Mouse (Mus musculus): Measurements from ENCODE around the gene Snx29. TPM values are rescaled to one million over a fixed set of nuclear protein-coding genes. Genes with fewer than 3 reads are reported as not detected.

The Snx29 gene
- polyA plus RNA-seq, 1 experiment from 2014 or later: 19.2 TPM

GRCm38 (mm10) chr16:11778715-11779460 is 456.2 kb downstream of the Snx29 start:
- 84% methylated on average over 9 of the region's 9 CpGs for WGBS
- H3K4me3 ChIP-seq: no peak overlapping the region
- H3K4me1 ChIP-seq: no peaks in the 10 kb centered on the region
- no peak overlapping the region for H3K27ac ChIP-seq
- no peaks in the 10 kb centered on the region for H3K9me3 ChIP-seq (replicated peaks)
- no peak overlapping the region for H3K4me2 ChIP-seq (replicated peaks)
- no peak overlapping the region for H3K9ac ChIP-seq
- H3K36me3 ChIP-seq: no peaks in the 10 kb centered on the region
- ATAC-seq (ENCODE audit: low FRiP score): no peak
- H3K27me3 ChIP-seq: no peaks in the 10 kb centered on the region

DNA sequence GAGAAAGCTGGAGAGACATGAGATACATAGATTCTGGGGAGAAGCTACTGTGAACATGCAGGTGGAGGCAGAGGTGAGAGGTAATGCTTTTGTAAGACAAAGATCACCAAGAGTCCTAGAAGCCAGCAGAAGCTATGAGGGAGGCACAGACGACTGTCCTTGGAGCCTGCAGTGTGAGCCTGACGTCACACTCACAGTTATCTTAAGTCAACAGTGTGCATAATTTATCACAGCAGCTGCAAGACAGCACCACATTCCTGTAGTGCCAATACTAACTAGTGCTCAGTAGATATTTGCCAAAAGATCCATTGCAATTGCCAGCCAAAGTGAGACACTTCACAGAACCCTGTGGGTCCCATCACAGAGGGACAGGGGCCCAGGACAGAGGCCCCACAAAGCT is 459.4 kb downstream of the Snx29 start:
- no peaks in the 10 kb centered on the region for H3K9me3 ChIP-seq (replicated peaks)
- H3K9ac ChIP-seq: no peak overlapping the region
- H3K36me3 ChIP-seq: no peaks in the 10 kb centered on the region
- ATAC-seq (ENCODE audit: low FRiP score): no peak
- H3K4me3 ChIP-seq: no peak overlapping the region
- WGBS: 40% methylated on average over 2 of the region's 2 CpGs
- H3K4me2 ChIP-seq (replicated peaks): no peak overlapping the region
- H3K27ac ChIP-seq: no peak overlapping the region
- no peaks in the 10 kb centered on the region for H3K27me3 ChIP-seq
- H3K4me1 ChIP-seq: no peaks in the 10 kb centered on the region

DNA sequence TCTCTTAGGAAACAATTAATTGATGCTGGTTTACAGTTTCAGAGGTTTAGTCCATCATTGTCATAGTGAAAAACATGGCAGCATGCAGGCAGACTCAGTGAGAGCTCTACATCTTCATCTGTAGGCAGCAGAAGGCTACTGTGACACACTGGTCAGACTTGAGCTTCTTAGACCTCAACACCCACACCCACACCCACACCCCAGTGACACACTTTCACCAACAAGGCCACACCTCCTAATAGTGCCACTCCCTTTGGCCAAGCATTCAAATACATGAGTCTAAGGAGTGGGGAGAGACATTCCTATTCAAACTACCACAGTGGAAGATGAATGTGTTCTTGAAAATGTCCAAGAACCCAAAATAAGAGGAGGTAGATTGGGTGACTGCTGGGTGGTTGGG is 460.6 kb downstream of the Snx29 start:
- H3K4me1 ChIP-seq: no peaks in the 10 kb centered on the region
- no peak overlapping the region for H3K4me3 ChIP-seq
- no peak overlapping the region for H3K27ac ChIP-seq
- ATAC-seq (ENCODE audit: low FRiP score): no peak
- H3K27me3 ChIP-seq: no peaks in the 10 kb centered on the region
- no peaks in the 10 kb centered on the region for H3K9me3 ChIP-seq (replicated peaks)
- no peaks in the 10 kb centered on the region for H3K36me3 ChIP-seq
- H3K9ac ChIP-seq: no peak overlapping the region
- no peak overlapping the region for H3K4me2 ChIP-seq (replicated peaks)

- Histone ChIP-seq H3K9ac (no peak overlapping the region), H3K36me3 (no peaks in the 10 kb centered on the region), H3K27ac (no peak overlapping the region), H3K9me3 (replicated peaks) (no peaks in the 10 kb centered on the region), H3K4me2 (replicated peaks) (no peak overlapping the region), H3K27me3 (no peaks in the 10 kb centered on the region), H3K4me3 (no peak overlapping the region), H3K4me1 (no peaks in the 10 kb centered on the region)
- 66% methylated on average over 4 of the region's 4 CpGs for WGBS
- no peak for ATAC-seq (ENCODE audit: low FRiP score)
Measured at GRCm38 (mm10) chr16:11784354-11784753, 461.6 kb downstream of the Snx29 start.

GRCm38 (mm10) chr16:11785806-11786205 is 463.1 kb downstream of the Snx29 start:
- Histone ChIP-seq H3K4me2 (replicated peaks) (no peak overlapping the region), H3K4me1 (no peaks in the 10 kb centered on the region), H3K9me3 (replicated peaks) (no peaks in the 10 kb centered on the region), H3K9ac (no peak overlapping the region), H3K27ac (no peak overlapping the region), H3K36me3 (no peaks in the 10 kb centered on the region), H3K4me3 (no peak overlapping the region), H3K27me3 (no peaks in the 10 kb centered on the region)
- 73% methylated on average over 4 of the region's 4 CpGs for WGBS
- ATAC-seq (ENCODE audit: low FRiP score): no peak

- Histone ChIP-seq H3K27me3 (no peaks in the 10 kb centered on the region), H3K4me2 (replicated peaks) (no peak overlapping the region), H3K9ac (no peak overlapping the region), H3K9me3 (replicated peaks) (no peaks in the 10 kb centered on the region), H3K4me3 (no peak overlapping the region), H3K4me1 (no peaks in the 10 kb centered on the region), H3K36me3 (no peaks in the 10 kb centered on the region), H3K27ac (no peak overlapping the region)
- WGBS: 91% methylated on average over 3 of the region's 3 CpGs
- no peak for ATAC-seq (ENCODE audit: low FRiP score)
Measured at GRCm38 (mm10) chr16:11790476-11790875, 467.8 kb downstream of the Snx29 start.

DNA sequence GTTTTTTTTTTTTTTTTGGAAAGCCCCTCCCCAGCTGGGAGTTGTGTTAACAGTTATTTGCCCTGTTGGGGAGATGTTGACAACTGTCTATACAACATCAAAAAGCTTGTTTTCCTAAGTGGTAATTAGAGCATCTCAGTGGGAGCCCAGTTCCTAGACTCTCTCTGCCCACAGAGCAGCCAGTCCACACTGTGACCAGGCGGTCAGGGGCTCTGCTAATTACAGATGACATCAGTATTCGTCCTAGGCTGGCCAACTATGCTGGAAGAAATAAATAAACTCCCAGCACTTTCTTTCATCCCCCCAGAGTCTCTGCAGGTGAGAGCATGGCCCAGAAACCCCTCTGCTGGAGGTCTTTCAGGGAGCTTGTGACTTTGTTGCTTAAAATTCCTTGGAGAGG is 470.7 kb downstream of the Snx29 start:
- no peak overlapping the region for H3K4me2 ChIP-seq (replicated peaks)
- H3K36me3 ChIP-seq: no peaks in the 10 kb centered on the region
- H3K27ac ChIP-seq: no peak overlapping the region
- WGBS: 25% methylated on average over 2 of the region's 2 CpGs
- H3K9me3 ChIP-seq (replicated peaks): no peaks in the 10 kb centered on the region
- H3K4me1 ChIP-seq: no peaks in the 10 kb centered on the region
- no peaks in the 10 kb centered on the region for H3K27me3 ChIP-seq
- H3K4me3 ChIP-seq: no peak overlapping the region
- H3K9ac ChIP-seq: no peak overlapping the region
- no peak for ATAC-seq (ENCODE audit: low FRiP score)

DNA sequence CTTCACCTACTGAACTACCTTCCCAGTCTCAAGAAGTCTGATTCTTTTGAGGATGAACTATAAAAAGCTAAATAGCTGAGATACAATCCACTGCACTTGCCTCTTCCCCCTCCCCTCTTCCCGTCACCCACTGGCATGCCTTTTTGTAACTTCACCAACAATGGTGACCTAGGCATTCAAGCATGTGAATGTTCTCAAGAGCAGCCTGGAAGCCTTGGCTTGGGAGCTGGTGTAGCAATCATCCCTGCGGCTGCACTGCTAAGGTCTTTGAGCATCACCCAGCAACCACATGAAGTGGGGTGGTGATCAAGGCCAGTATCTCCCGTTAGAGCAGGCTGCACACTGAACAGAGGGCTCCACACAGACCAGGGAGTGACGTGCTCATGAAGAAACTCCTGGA is 471.9 kb downstream of the Snx29 start:
- no peak overlapping the region for H3K9ac ChIP-seq
- no peak for ATAC-seq (ENCODE audit: low FRiP score)

GRCm38 (mm10) chr16:11795758-11796460 is 473.2 kb downstream of the Snx29 start:
- Histone ChIP-seq H3K4me2 (replicated peaks) (no peak overlapping the region), H3K4me1 (no peaks in the 10 kb centered on the region), H3K4me3 (no peak overlapping the region), H3K9ac (no peak overlapping the region), H3K27me3 (no peaks in the 10 kb centered on the region), H3K36me3 (no peaks in the 10 kb centered on the region), H3K9me3 (replicated peaks) (no peaks in the 10 kb centered on the region), H3K27ac (no peak overlapping the region)
- no peak for ATAC-seq (ENCODE audit: low FRiP score)
- WGBS: 77% methylated on average over 7 of the region's 7 CpGs

More for the DNA sequence above, 471.9 kb downstream of the Snx29 start:
- no peaks in the 10 kb centered on the region for H3K36me3 ChIP-seq
- H3K4me2 ChIP-seq (replicated peaks): no peak overlapping the region
- H3K4me3 ChIP-seq: no peak overlapping the region
- no peaks in the 10 kb centered on the region for H3K9me3 ChIP-seq (replicated peaks)
- H3K27ac ChIP-seq: no peak overlapping the region
- no peaks in the 10 kb centered on the region for H3K27me3 ChIP-seq
- 56% methylated on average over 4 of the region's 4 CpGs for WGBS
- no peaks in the 10 kb centered on the region for H3K4me1 ChIP-seq

- WGBS: 91% methylated on average over 7 of the region's 7 CpGs
- Histone ChIP-seq H3K4me1 (no peaks in the 10 kb centered on the region), H3K9ac (no peak overlapping the region), H3K4me2 (replicated peaks) (no peak overlapping the region), H3K9me3 (replicated peaks) (no peaks in the 10 kb centered on the region), H3K4me3 (no peak overlapping the region), H3K27ac (no peak overlapping the region), H3K36me3 (no peaks in the 10 kb centered on the region), H3K27me3 (no peaks in the 10 kb centered on the region)
- ATAC-seq (ENCODE audit: low FRiP score): no peak
Measured at GRCm38 (mm10) chr16:11801960-11802539, 479.3 kb downstream of the Snx29 start.
